Comparison of ENCODE assay signal across 10 mouse cellular contexts in the genomic region with DNA sequence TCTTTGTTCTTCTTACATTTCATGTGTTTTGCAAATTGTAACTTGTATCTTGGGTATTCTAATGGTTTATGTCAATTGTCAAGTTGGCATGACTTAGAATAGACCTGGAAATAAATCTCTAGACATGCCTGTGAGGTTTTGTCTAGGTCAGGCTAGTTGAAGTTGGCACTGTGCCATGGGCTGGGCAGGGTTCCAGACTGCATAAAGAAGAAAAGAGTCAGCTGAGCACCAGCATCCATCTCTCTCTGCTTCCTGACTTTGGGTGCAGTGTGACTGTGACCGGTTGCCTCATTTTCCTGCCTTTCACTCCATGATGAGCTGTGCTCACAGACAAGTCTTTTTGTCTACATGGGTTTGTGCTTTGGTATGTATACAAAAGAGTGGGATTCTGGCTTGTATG.
DNase-seq lines count a peak whose midpoint lies in the region; ATAC-seq and TF ChIP-seq lines count a peak whose summit lies in the region.
"Had no signal": no experiment of that assay in that cellular context is flagged by ENCODE, and none has a peak within 500 bp of the region (broad histone marks: within the 10 kb centered on the region; RNA-seq: fewer than 3 reads in every experiment).

No protein-coding gene starts in this region.

- no peak overlapping the region for H3K4me2 ChIP-seq in forebrain, embryonic 14.5 days (ENCODE audit: low read length)
- H3K4me2 ChIP-seq in forebrain, embryonic 15.5 days (replicated peaks) = no peak overlapping the region
- H3K4me2 ChIP-seq in lung, embryonic 16.5 days (ENCODE audit: low read depth, low read length) = no peak overlapping the region
- H3K4me2 ChIP-seq in lung, postnatal 0 days (replicated peaks; ENCODE audit: low read depth, low read length) = no peak overlapping the region

- no peak overlapping the region for H3K9ac ChIP-seq in forebrain, embryonic 14.5 days (ENCODE audit: low read length)
- no peak overlapping the region for H3K9ac ChIP-seq in forebrain, embryonic 15.5 days (replicated peaks)
- H3K9ac ChIP-seq in lung, embryonic 16.5 days (ENCODE audit: low read length) = no peak overlapping the region
- H3K9ac ChIP-seq in lung, postnatal 0 days (replicated peaks; ENCODE audit: low read depth) = no peak overlapping the region

- H3K36me3 ChIP-seq in forebrain, embryonic 14.5 days (ENCODE audit: control insufficient read depth, insufficient read depth, low read length) = no peaks in the 10 kb centered on the region
- H3K36me3 ChIP-seq in forebrain, embryonic 15.5 days = no peaks in the 10 kb centered on the region
- no peaks in the 10 kb centered on the region for H3K36me3 ChIP-seq in lung, embryonic 16.5 days (ENCODE audit: control insufficient read depth, insufficient read depth, low read length)
- H3K36me3 ChIP-seq in lung, postnatal 0 days (ENCODE audit: insufficient read depth, low read length) = no peaks in the 10 kb centered on the region

- ATAC-seq in forebrain, embryonic 14.5 days = no peak
- ATAC-seq in forebrain, embryonic 15.5 days (replicated peaks) = no peak
- peak; percentile 75 for ATAC-seq in lung, embryonic 16.5 days (ENCODE audit: low read depth)
- ATAC-seq in lung, postnatal 0 days = no peak

- no peaks in the 10 kb centered on the region for H3K9me3 ChIP-seq in forebrain, embryonic 14.5 days (replicated peaks; ENCODE audit: control insufficient read depth, low read length)
- no peaks in the 10 kb centered on the region for H3K9me3 ChIP-seq in forebrain, embryonic 15.5 days
- H3K9me3 ChIP-seq in lung, embryonic 16.5 days (ENCODE audit: control insufficient read depth, low read length) = no peaks in the 10 kb centered on the region
- H3K9me3 ChIP-seq in lung, postnatal 0 days (ENCODE audit: low read length) = no peaks in the 10 kb centered on the region

- no peak overlapping the region for H3K27ac ChIP-seq in forebrain, embryonic 14.5 days (ENCODE audit: low read depth, low read length)
- no peak overlapping the region for H3K27ac ChIP-seq in forebrain, embryonic 15.5 days (replicated peaks)
- no peak overlapping the region for H3K27ac ChIP-seq in lung, embryonic 16.5 days (ENCODE audit: low read length)
- no peak overlapping the region for H3K27ac ChIP-seq in lung, postnatal 0 days (ENCODE audit: low read length)

- no peak overlapping the region for H3K4me3 ChIP-seq in forebrain, embryonic 14.5 days (ENCODE audit: low read depth, low read length)
- H3K4me3 ChIP-seq in forebrain, embryonic 15.5 days = no peak overlapping the region
- H3K4me3 ChIP-seq in lung, embryonic 16.5 days (ENCODE audit: low read length) = no peak overlapping the region
- no peak overlapping the region for H3K4me3 ChIP-seq in lung, postnatal 0 days (ENCODE audit: low read depth, low read length)

- WGBS in forebrain, embryonic 14.5 days = 46% methylated on average over 1 of the region's 1 CpGs
- WGBS in forebrain, embryonic 15.5 days = 18% methylated on average over 1 of the region's 1 CpGs
- WGBS in lung, embryonic 16.5 days = 29% methylated on average over 1 of the region's 1 CpGs
- 24% methylated on average over 1 of the region's 1 CpGs for WGBS in lung, postnatal 0 days

- no peaks in the 10 kb centered on the region for H3K27me3 ChIP-seq in forebrain, embryonic 14.5 days (replicated peaks; ENCODE audit: control insufficient read depth, insufficient read depth, low read length)
- no peaks in the 10 kb centered on the region for H3K27me3 ChIP-seq in forebrain, embryonic 15.5 days
- H3K27me3 ChIP-seq in lung, embryonic 16.5 days (ENCODE audit: control insufficient read depth, insufficient read depth, low read depth, low read length) = no peaks in the 10 kb centered on the region
- no peaks in the 10 kb centered on the region for H3K27me3 ChIP-seq in lung, postnatal 0 days (replicated peaks; ENCODE audit: insufficient read depth, low read length)

- peak; percentile 35 for DNase-seq in forebrain, embryonic 14.5 days (ENCODE audit: low spot score)
- DNase-seq in lung, adult 18-20 months = no peak
- peak; percentile 47 for DNase-seq in cerebellum, postnatal 36 days
- peak; percentile 14 for DNase-seq in lung, postnatal 0 days (ENCODE audit: low spot score)
- no peak for DNase-seq in gastrocnemius, postnatal 36 days
- DNase-seq in frontal cortex, postnatal 36 days (ENCODE audit: low spot score in 2 of 2) = no peak
- DNase-seq: right cerebral cortex, postnatal 25 days; thymus, postnatal 14 days had no signal

- TF ChIP-seq CTCF in lung, postnatal 0 days (IDR thresholded peaks at IDR 0.05) = no peak

- intact Hi-C loops in gastrocnemius, postnatal 36 days (cut with DNase I) = no loop called here

- TF ChIP-seq EP300 in lung, postnatal 0 days (IDR thresholded peaks at IDR 0.05) = no peak

- H3K4me1 ChIP-seq in forebrain, embryonic 14.5 days (ENCODE audit: control insufficient read depth, insufficient read depth, low read length) = no peaks in the 10 kb centered on the region
- H3K4me1 ChIP-seq in forebrain, embryonic 15.5 days = no peaks in the 10 kb centered on the region
- no peaks in the 10 kb centered on the region for H3K4me1 ChIP-seq in lung, embryonic 16.5 days (replicated peaks; ENCODE audit: control insufficient read depth, insufficient read depth, low read length)
- no peaks in the 10 kb centered on the region for H3K4me1 ChIP-seq in lung, postnatal 0 days (ENCODE audit: insufficient read depth, low read depth, low read length)

Comparison
In these comparisons a context has a peak if more than half of its experiments do, and no peak if none do; other contexts are left out.
1. DNase-seq: peak in forebrain, embryonic 14.5 days (single experiment), cerebellum, postnatal 36 days (2 of 2) and lung, postnatal 0 days (single experiment); none in lung, adult 18-20 months (0 of 2), gastrocnemius, postnatal 36 days (0 of 2) and frontal cortex, postnatal 36 days (0 of 2).